Mouse (Mus musculus) stomach, postnatal 0 days (tissue): ENCODE results near the gene Slc15a3.

ENCODE experiments used
- CTCF ChIP-seq: IDR thresholded peaks from 2 replicates; pipeline ENCODE4 v1.5.1; 2016; ENCODE audit warnings: antibody characterized with exemption, low read depth, mild to moderate bottlenecking, moderate library complexity
- EP300 ChIP-seq: optimal IDR thresholded peaks from 2 replicates; pipeline ENCODE3; 2016; ENCODE audit warnings: antibody characterized with exemption

GRCm38 (mm10) chr19:10835671-10836070, 3.9 kb upstream of the Slc15a3 start:
- TF ChIP-seq EP300, result no peak
- TF ChIP-seq CTCF, result no peak
